Mouse (Mus musculus): Measurements from ENCODE around the gene Dock4.

DNA sequence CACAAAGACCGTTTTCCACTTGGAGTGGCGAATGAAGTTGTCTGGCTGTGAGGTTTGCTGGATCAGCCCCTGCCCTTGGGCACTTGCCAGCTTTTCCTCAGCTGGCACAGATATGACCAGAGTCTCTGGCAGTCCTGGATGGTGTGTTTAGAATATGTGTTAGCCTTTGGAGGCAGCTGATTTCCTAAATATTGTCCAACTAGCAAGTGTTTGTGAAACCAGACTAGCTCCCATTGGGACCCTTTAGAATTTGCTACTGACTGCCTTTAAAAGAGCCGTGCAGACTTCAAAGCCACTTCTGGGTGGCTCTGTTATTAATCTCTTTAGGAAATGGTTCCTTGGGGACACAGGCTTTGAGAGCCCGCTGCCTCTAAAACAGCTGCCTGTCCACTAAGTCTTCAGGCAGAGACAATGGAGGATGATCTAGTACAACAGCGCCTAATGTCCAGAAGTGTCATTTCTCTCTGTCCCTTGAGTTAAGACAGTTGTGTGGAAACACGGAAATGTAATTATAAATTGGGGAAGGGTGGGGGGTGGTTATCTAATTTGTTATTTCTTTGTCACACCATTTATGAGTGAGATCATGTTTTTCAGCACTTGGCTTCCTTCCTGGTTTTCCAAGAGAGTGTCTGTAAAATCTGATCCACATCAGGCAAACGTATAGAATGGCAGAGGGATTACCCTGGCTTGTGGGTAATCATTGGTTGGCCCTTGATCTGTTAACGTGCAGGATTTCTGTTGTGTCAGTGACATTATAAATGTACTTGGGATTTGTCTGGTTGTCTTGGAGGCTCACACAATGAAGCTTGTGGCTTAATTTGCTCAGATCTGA lies 32.1 kb downstream of the Dock4 start:
- TF ChIP-seq CTCF (IDR thresholded peaks at IDR 0.05) (no peak), POLR2A (IDR thresholded peaks at IDR 0.05; ENCODE audit: insufficient read depth, low read depth, low read length) (no peak), EP300 (IDR thresholded peaks at IDR 0.05; ENCODE audit: insufficient read depth, low read depth, low read length) (no peak)
